Mouse (Mus musculus): ENCODE measurements around the gene Defb3. TPM values are rescaled to one million over a fixed set of nuclear protein-coding genes. Genes with fewer than 3 reads are reported as not detected.

The Defb3 gene
- polyA plus RNA-seq, 1 experiment: not detected

Other genes starting within 250 kb of the Defb3 start
- gene Defb39, start 228.6 kb upstream of the Defb3 start, polyA plus RNA-seq (2012; fragmentation: generic; extraction: Trizol): not detected
- gene Defb12, start 178.5 kb upstream of the Defb3 start, polyA plus RNA-seq (2012; fragmentation: generic; extraction: Trizol): not detected
- not detected for gene Defb34, start 169.6 kb upstream of the Defb3 start, polyA plus RNA-seq (2012; fragmentation: generic; extraction: Trizol)
- gene Gm45826, start 152.6 kb upstream of the Defb3 start, polyA plus RNA-seq (2012; fragmentation: generic; extraction: Trizol): not detected
- gene Defb14, start 99.0 kb upstream of the Defb3 start, polyA plus RNA-seq (2012; fragmentation: generic; extraction: Trizol): not detected
- gene Defb4, start 94.7 kb upstream of the Defb3 start, polyA plus RNA-seq (2012; fragmentation: generic; extraction: Trizol): not detected
- gene Defb6, start 67.9 kb upstream of the Defb3 start, polyA plus RNA-seq (2012; fragmentation: generic; extraction: Trizol): not detected
- not detected for gene Defb46, start 53.4 kb upstream of the Defb3 start, polyA plus RNA-seq (2012; fragmentation: generic; extraction: Trizol)
- not detected for gene Defb5, start 45.8 kb upstream of the Defb3 start, polyA plus RNA-seq (2012; fragmentation: generic; extraction: Trizol)
- gene Defb8, start 154.2 kb downstream of the Defb3 start, polyA plus RNA-seq (2012; fragmentation: generic; extraction: Trizol): not detected
- gene Defb7, start 201.7 kb downstream of the Defb3 start, polyA plus RNA-seq (2012; fragmentation: generic; extraction: Trizol): not detected

All from myocyte (in vitro differentiated cells).